17 mouse cellular contexts compared by ENCODE assay signal in the genomic region with DNA sequence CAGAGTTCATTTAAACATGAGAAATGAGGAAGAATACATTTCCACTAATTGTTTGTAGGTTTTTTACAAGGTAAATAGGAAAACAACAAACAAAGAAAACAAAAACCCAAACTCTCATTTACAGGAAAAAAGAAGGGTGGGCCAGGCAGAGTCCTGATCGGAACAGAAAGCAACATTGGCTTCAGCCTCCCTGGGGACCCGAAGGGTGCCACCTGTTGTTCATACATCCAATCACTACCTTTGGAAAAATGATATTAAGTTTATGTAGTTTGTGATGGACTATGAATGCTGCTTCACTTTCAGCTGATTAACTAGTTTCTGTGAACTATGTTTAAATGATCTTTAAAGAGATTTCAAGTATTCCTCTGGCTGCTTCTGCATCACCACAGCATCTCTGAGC. TPM values are rescaled to one million over a fixed set of nuclear protein-coding genes. Genes with fewer than 3 reads are reported as not detected.
DNase-seq lines count a peak whose midpoint lies in the region; ATAC-seq and TF ChIP-seq lines count a peak whose summit lies in the region.
"Had no signal": no experiment of that assay in that cellular context is flagged by ENCODE, and none has a peak within 500 bp of the region (broad histone marks: within the 10 kb centered on the region; RNA-seq: fewer than 3 reads in every experiment).

No protein-coding gene starts in this region.

- H3K4me3 ChIP-seq in gastrocnemius, adult 2 months: peak overlapping the region; percentile 77
- H3K4me3 ChIP-seq in kidney, postnatal 0 days (replicated peaks; ENCODE audit: low read depth, low read length): peak overlapping the region; percentile 37; the same call in 1 of the 2 replicates
- peak overlapping the region; percentile 43 for H3K4me3 ChIP-seq in limb, embryonic 13.5 days
- H3K4me3 ChIP-seq: left cerebral cortex, adult 2 months had no signal

- no peaks in the 10 kb centered on the region for H3K36me3 ChIP-seq in kidney, postnatal 0 days (ENCODE audit: insufficient read depth, low read length)
- peaks cover 10% of the 10 kb centered on the region; the same call in 1 of the 2 replicates for H3K36me3 ChIP-seq in limb, embryonic 13.5 days

- ATAC-seq in kidney, postnatal 0 days (replicated peaks; ENCODE audit: low FRiP score, low read depth): no peak
- no peak for ATAC-seq in limb, embryonic 13.5 days (ENCODE audit: low FRiP score, low read depth)
- ATAC-seq in CD4-positive, CD25-positive, alpha-beta regulatory T cell, adult 4 months: no peak
- ATAC-seq: forebrain, embryonic 14.5 days had no signal

- no peak overlapping the region for H3K9ac ChIP-seq in kidney, postnatal 0 days (ENCODE audit: low read depth, low read length)
- no peak overlapping the region for H3K9ac ChIP-seq in limb, embryonic 13.5 days

- H3K27me3 ChIP-seq in kidney, postnatal 0 days (ENCODE audit: insufficient read depth, low read length): no peaks in the 10 kb centered on the region
- no peaks in the 10 kb centered on the region for H3K27me3 ChIP-seq in limb, embryonic 13.5 days

- H3K9me3 ChIP-seq in kidney, postnatal 0 days (replicated peaks; ENCODE audit: low read length): no peaks in the 10 kb centered on the region
- H3K9me3 ChIP-seq in limb, embryonic 13.5 days: no peaks in the 10 kb centered on the region

- TF ChIP-seq CTCF in gastrocnemius, adult 2 months (IDR thresholded peaks at IDR 0.05): no peak
- peak; percentile 45; the same call in 1 of the 2 replicates for TF ChIP-seq CTCF in kidney, postnatal 0 days (IDR thresholded peaks at IDR 0.05; ENCODE audit: low read depth)

- H3K4me1 ChIP-seq in kidney, postnatal 0 days (replicated peaks; ENCODE audit: insufficient read depth, low read length): peaks cover 15% of the 10 kb centered on the region
- H3K4me1 ChIP-seq in limb, embryonic 13.5 days: peaks cover 47% of the 10 kb centered on the region

- intact Hi-C loops in gastrocnemius, adult 2 months (cut with DNase I): no loop called here

- DNase-seq in gastrocnemius, adult 2 months: no peak
- no peak for DNase-seq in gastrocnemius, postnatal 10 days
- no peak for DNase-seq in kidney, postnatal 0 days (ENCODE audit: low spot score)
- no peak for DNase-seq in kidney, postnatal 10 days
- DNase-seq in B cell, adult 2 months: peak; percentile 40 to 50
- no peak for DNase-seq in ovary, postnatal 10 days (ENCODE audit: low spot score)
- DNase-seq: adrenal gland, postnatal 10 days; cerebellum, adult 11 months; gastrocnemius, postnatal 36 days; kidney, adult 2 months; lung, adult 18-20 months; spleen, adult 18-20 months; thymus, postnatal 25 days had no signal

- H3K27ac ChIP-seq in gastrocnemius, adult 2 months: peak overlapping the region; percentile 92
- H3K27ac ChIP-seq in kidney, postnatal 0 days: no peak overlapping the region
- no peak overlapping the region for H3K27ac ChIP-seq in limb, embryonic 13.5 days
- H3K27ac ChIP-seq: left cerebral cortex, adult 2 months had no signal

- 58% methylated on average over 2 of the region's 2 CpGs for WGBS in kidney, postnatal 0 days
- WGBS in limb, embryonic 13.5 days: 71% methylated on average over 2 of the region's 2 CpGs

- H3K4me2 ChIP-seq in kidney, postnatal 0 days (ENCODE audit: low read length): peak overlapping the region; percentile 57
- H3K4me2 ChIP-seq in limb, embryonic 13.5 days (replicated peaks): peak overlapping the region; percentile 63

RNA-seq across cellular contexts. Expression of gene Cmss1, which starts 55.0 kb away (rescaled TPM):
- total RNA-seq in gastrocnemius, adult 2 months (2021): 10 to 100 TPM; 33.0 to 44.0 TPM
- total RNA-seq in gastrocnemius, postnatal 10 days (2021): 10 to 100 TPM; 22.1 to 25.5 TPM
- 50.4 and 50.5 TPM in 2 replicates for polyA plus RNA-seq in kidney, postnatal 0 days (2015; fragmentation: Nextera tagmentation; extraction: Ambion mirVana)
- polyA plus RNA-seq in limb, embryonic 13.5 days (2015; fragmentation: Nextera tagmentation; extraction: Ambion mirVana): 50.6 and 50.8 TPM in 2 replicates
- polyA plus RNA-seq in CD4-positive, CD25-positive, alpha-beta regulatory T cell, adult 4 months (2017; shearing (Covaris generic)): 10 to 100 TPM; 30.3 to 32.9 TPM

Comparison
In these comparisons a context has a peak if more than half of its experiments do, and no peak if none do; other contexts are left out.
1. DNase-seq: peak in B cell, adult 2 months (2 of 2); none in gastrocnemius, adult 2 months (single experiment), gastrocnemius, postnatal 10 days (single experiment), kidney, postnatal 0 days (single experiment), kidney, postnatal 10 days (single experiment) and ovary, postnatal 10 days (single experiment).
2. Peak in every context shown above with its lines, with median percentiles within 50 percentile points of each other: H3K4me3 ChIP-seq.